Mouse (Mus musculus) liver, adult 2 months (tissue): ENCODE data around the gene Urb2.

Source experiments
- CTCF ChIP-seq: fragments of 200-500 bp; IDR thresholded peaks from 2 replicates; pipeline ENCODE4 v1.5.1; 2011; ENCODE audit warnings: low read depth, low read length, control low read depth
- POLR2A ChIP-seq: fragments of 200-500 bp; IDR thresholded peaks from 2 replicates; pipeline ENCODE4 v1.6.1; 2011; ENCODE audit warnings: low read length, control low read depth; ENCODE audit not compliant: insufficient read depth; ENCODE audit errors: extremely low read depth

- TF ChIP-seq POLR2A, result no peak
- no peak for TF ChIP-seq CTCF
These were observed 16.8 kb downstream of the Urb2 start for GRCm38 (mm10) chr8:124038121-124038520.
